Mouse (Mus musculus) macrophage (primary cell): ENCODE measurements around the gene Nrgn. TPM values are rescaled to one million over a fixed set of nuclear protein-coding genes. Genes with fewer than 3 reads are reported as not detected.

ENCODE experiments used
- H3K27ac ChIP-seq: fragments of 350-480 bp; formaldehyde crosslinking; 2 replicates; pipeline ENCODE4 v1.9.0; 2021
- H3K36me3 ChIP-seq: fragments of 350-480 bp; formaldehyde crosslinking; 2 replicates; pipeline ENCODE4 v1.9.0; 2021; ENCODE audit errors: inconsistent target
- H3K4me3 ChIP-seq: fragments of 350-480 bp; formaldehyde crosslinking; 2 replicates; pipeline ENCODE4 v1.9.0; 2021; ENCODE audit errors: inconsistent target
- H3K79me2 ChIP-seq: fragments of 350-480 bp; formaldehyde crosslinking; 2 replicates; pipeline ENCODE4 v1.9.0; 2021; ENCODE audit errors: inconsistent target
- WGBS: methylation state at CpG from one replicate; pipeline ENCODE4 v1.1.7; 2026; ENCODE audit warnings: inconsistent platforms; ENCODE audit not compliant: missing documents; 5-methylcytosine and 5-hydroxymethylcytosine counted together
- polyA plus RNA-seq: library from polyadenylated mRNA; stranded (reverse); fragments of 250-400 nt; gene quantifications from 3 replicates; pipeline ENCODE4 v1.2.4, GENCODE M21; 2018; ENCODE audit warnings: inconsistent platforms

Gene Nrgn
- polyA plus RNA-seq, 1 experiment from 2014 or later, result 1.4 TPM

DNA sequence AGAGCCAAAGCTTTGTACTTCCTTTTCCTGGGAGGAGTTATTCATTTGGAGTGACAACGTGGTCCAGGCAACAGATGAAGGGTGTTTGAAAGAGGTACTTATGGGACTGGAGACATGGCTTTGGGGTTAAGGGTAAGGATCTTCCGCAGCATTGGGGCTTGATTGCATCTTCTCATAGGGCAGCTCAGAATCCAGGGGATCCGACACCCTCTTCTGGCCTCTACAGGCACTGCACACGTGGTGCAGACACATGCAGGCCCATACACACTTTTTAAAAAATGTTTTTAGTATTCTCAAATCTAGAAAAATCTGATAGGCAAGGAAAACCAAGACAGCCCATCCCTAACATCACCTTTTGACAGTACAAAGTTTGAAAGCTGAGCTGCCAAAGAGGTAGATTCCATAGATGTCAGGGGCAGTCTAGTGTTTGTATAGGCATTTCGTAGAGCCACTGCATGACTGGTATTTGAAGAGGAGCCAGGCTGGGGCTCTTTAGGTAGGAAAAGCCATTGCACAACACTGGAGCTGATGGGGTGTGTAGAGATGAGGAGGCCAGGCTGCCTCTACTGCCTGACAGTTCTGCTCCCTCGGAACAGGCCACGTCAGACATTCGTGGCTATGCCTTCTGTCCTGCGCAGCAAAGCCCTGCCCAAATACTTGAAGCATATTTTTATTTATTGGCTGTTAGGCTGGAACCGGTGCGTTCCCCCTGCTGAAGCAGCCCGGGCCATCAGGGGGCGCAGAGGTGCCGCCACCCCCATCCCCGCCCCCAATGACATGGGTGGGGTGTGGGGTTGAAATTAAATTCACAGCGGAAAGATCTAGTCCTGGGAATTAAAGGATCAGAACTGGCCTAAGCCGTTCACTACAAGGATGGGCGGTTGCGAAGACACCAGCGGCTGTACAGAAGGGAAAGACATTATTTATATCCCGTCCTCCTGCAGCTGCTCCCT lies 26.0 kb downstream of the Nrgn start:
- H3K79me2 ChIP-seq, result no peaks in the 10 kb centered on the region
- no peak overlapping the region for H3K4me3 ChIP-seq
- no peak overlapping the region for H3K27ac ChIP-seq
- peaks cover 9% of the 10 kb centered on the region for H3K36me3 ChIP-seq
- WGBS, result 33% methylated on average over 21 of the region's 21 CpGs

DNA sequence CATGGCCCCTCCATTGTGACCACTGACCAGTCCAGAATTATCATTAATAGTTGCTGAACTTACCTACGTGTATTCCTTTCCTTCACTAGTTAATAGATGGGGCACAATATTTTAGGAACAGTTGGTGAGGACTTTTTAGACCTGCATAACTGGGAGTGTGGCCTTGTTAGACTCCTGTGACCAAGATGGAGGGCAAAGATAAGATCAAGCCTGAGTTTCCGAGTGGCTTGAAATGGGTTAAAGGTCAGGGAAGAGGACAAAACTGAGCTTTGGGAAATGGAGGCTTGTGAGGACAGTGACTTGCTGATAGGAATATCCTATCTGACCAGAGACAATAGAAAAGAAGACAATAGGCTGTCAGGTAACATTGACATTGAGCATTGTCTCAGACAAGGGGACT lies 27.2 kb downstream of the Nrgn start:
- WGBS, result 93% methylated on average over 2 of the region's 2 CpGs

DNA sequence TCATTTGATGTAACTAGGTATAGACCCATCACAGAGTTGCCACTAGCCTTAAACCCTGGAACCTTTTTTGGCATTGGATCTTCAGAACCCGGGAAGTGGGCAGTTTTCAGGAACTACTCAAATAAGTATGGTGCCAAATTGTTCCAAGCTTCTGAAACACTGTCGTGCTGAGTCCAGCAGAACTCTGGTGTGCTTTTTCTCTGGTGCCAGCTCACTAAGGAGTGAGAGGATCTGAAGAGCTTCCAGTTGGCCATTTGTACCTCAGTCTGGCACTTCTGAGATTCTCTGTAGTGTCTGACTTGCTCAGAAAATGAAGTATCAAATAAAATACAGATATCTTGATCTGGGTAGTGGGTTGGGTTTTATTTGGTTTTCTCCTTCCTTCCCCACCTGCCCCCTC lies 32.7 kb downstream of the Nrgn start:
- WGBS, result 97% methylated on average over 2 of the region's 2 CpGs
- H3K79me2 ChIP-seq, result peaks cover 4% of the 10 kb centered on the region; the same call in 1 of the 2 replicates
- no peak overlapping the region for H3K27ac ChIP-seq
- no peak overlapping the region for H3K4me3 ChIP-seq
- H3K36me3 ChIP-seq, result peaks cover 21% of the 10 kb centered on the region

More for the DNA sequence above, 27.2 kb downstream of the Nrgn start:
- peaks cover 9% of the 10 kb centered on the region for H3K36me3 ChIP-seq
- no peak overlapping the region for H3K27ac ChIP-seq
- no peaks in the 10 kb centered on the region for H3K79me2 ChIP-seq
- no peak overlapping the region for H3K4me3 ChIP-seq

DNA sequence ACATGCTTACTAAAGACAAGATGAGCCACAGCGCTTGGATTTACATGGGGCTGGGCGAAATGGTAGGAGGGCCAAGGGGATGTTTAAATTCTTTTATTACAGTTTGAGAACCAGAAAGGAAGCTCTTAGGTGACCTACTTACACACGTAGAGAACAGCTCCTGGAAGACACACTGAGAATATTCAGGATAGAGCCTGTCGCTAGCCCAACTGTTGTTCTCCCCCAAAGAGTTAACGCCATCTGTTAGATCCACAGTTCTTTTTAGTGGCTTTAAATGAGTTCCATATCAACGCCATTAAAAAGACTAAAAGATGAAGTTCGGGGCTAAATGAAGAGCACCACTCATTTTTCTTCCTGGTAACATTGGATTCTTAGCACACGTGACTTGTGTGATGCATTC lies 33.7 kb downstream of the Nrgn start:
- peaks cover 21% of the 10 kb centered on the region for H3K36me3 ChIP-seq
- peaks cover 4% of the 10 kb centered on the region; the same call in 1 of the 2 replicates for H3K79me2 ChIP-seq
- WGBS, result 94% methylated on average over 8 of the region's 8 CpGs
- no peak overlapping the region for H3K4me3 ChIP-seq
- H3K27ac ChIP-seq, result no peak overlapping the region

DNA sequence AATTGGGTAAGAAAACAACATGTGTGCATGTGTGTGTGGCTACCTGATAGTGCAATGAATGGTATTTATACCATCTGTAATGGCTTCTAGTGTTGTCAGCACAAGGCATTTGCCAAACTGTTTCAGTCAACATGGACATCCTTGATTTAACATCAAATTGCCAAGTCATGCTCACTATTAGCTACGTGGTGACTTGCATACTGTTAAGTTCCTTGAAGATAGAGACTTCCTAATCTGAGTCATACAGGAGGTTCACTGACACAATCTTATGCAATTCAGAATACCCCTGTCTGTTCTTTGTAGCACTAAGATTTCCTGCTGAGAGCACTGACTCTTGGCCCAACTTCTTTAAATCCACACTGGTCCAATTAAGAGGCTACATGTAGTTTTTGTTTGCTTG lies 35.2 kb downstream of the Nrgn start:
- peaks cover 13% of the 10 kb centered on the region; the same call in 1 of the 2 replicates for H3K79me2 ChIP-seq
- H3K36me3 ChIP-seq, result peaks cover 13% of the 10 kb centered on the region
- H3K27ac ChIP-seq, result no peak overlapping the region
- 0% methylated on average over 1 of the region's 1 CpGs for WGBS
- no peak overlapping the region for H3K4me3 ChIP-seq

DNA sequence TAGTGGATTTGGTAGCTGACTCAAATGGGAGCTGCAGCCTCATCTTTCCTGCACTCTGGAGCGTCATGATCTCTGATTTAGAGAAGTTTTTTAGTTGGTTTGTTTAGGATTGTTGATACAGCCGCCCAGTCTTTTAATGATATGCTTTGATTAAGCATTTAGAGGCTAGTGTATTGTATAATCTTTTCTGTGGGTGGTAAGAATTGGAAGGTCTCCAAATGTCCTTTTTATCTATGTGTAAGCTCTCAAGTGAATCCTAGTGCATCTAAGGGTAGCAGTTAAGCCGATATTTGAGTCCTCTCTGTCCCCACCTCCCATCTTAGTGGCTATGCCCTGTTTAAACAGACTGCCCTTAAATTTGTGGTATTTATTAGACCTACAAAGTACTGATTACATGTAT lies 38.2 kb downstream of the Nrgn start:
- Histone ChIP-seq H3K4me3 (no peak overlapping the region), H3K79me2 (peaks cover 30% of the 10 kb centered on the region; the same call in 1 of the 2 replicates), H3K36me3 (0 out of 2 replicates have a peak, but pooled peaks cover 6% of the 10 kb centered on the region), H3K27ac (no peak overlapping the region)
- WGBS, result 100% methylated on average over 3 of the region's 3 CpGs

DNA sequence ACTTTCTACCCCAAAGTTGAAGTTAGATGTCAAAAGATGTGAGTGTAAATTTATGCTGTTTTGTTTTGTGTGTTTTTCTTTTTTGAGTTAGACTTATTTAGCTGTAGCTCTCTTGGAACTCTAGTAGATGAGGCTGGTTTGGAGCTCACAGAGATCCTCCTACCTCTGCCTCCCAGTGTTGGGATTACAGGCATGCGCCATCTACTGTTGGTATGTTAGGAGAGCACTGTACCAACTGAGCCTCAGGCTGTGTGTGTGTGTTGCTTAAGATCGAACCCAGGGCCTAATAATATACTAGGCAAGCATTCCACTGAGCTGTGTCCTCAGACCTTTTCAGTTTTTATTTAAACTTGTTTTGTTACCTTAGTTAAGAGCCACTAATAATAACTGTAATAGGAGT lies 40.6 kb downstream of the Nrgn start:
- no peak overlapping the region for H3K27ac ChIP-seq
- 83% methylated on average over 2 of the region's 2 CpGs for WGBS
- no peaks in the 10 kb centered on the region for H3K36me3 ChIP-seq
- peaks cover 52% of the 10 kb centered on the region; the same call in 1 of the 2 replicates for H3K79me2 ChIP-seq
- no peak overlapping the region for H3K4me3 ChIP-seq

DNA sequence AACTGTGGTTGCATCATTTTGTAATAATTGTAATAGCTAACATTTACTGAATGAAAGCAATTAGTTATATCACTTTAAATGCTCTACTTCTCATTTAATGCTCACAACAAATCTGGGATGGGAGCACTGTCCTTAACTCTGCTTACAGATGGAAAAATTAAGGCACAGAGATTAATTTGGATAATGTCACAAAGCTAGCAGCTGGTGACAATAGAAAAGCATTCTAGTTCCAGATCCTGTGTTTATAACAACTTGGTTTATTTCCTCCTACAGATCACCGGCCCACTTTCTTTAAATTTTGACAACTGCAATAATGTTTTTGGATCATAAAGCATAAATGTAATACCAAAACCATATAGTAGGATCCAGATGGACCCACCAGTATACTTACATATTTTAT lies 46.7 kb downstream of the Nrgn start:
- WGBS, result 93% methylated on average over 1 of the region's 1 CpGs
- no peak overlapping the region for H3K4me3 ChIP-seq
- H3K36me3 ChIP-seq, result no peaks in the 10 kb centered on the region

DNA sequence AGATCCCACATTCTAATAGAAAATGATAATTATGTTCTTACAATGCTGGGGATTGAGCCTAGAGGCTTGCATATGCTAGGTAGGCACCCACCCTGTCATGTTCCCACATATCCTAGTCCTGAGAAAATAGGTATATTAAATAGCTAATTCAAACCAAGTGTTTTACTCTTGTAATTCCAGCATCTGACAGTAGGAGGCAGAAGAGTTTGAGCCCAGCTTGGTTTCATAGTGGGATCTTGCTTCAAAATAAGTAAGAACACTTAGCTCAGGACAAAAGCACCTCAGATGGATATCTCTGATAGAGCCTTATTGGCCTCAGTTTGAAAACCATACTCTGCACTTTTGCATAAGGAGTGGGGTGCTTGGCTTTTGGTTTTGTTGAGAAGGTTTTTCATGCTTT lies 48.4 kb downstream of the Nrgn start:
- H3K4me3 ChIP-seq, result no peak overlapping the region
- H3K79me2 ChIP-seq, result peaks cover 98% of the 10 kb centered on the region
- no peaks in the 10 kb centered on the region for H3K36me3 ChIP-seq
- no peak overlapping the region for H3K27ac ChIP-seq

More for the DNA sequence above, 46.7 kb downstream of the Nrgn start:
- Histone ChIP-seq H3K79me2 (peaks cover 84% of the 10 kb centered on the region), H3K27ac (no peak overlapping the region)

DNA sequence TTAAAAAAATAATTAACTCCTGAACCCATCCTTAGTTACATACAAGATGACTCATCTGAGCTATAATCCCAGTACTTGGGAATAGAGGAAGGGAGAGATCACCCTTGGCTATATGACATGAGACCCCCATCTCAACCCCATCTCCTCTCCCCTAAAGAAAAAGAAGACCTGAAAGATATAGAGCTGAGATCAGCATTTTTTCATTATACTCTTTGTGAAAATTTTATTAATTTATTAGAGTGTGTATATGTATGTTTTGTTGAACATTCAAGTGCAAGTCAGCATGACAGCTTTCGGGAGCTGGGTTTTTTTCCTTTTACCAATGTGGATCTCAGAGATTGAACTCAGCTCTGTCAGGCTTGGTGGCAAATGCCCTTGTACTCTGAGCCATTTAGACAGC lies 51.5 kb downstream of the Nrgn start:
- Histone ChIP-seq H3K27ac (no peak overlapping the region), H3K79me2 (peaks cover 100% of the 10 kb centered on the region), H3K4me3 (no peak overlapping the region), H3K36me3 (no peaks in the 10 kb centered on the region)
- 93% methylated on average over 1 of the region's 1 CpGs for WGBS

DNA sequence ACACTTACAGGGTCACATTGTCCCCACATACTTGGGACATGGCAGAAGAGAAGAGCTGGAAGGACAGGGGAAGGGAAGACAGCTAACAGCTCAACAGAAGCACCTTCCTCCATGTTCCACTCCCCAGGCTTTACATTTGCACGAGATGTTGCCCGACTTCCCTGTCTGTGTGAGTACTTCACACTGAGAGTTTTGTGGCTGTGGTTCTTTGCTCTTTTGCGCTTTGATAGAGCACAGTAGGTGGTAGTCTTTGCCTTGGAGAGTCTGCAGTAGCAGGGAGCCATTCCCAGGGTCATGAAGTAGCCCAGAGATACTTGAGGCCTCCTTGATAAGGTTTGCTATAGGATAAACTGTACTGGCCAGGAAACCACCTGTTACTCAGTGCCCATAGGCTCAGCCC lies 52.5 kb downstream of the Nrgn start:
- Histone ChIP-seq H3K4me3 (no peak overlapping the region), H3K79me2 (peaks cover 100% of the 10 kb centered on the region), H3K36me3 (no peaks in the 10 kb centered on the region), H3K27ac (no peak overlapping the region)
- WGBS, result 92% methylated on average over 3 of the region's 3 CpGs

DNA sequence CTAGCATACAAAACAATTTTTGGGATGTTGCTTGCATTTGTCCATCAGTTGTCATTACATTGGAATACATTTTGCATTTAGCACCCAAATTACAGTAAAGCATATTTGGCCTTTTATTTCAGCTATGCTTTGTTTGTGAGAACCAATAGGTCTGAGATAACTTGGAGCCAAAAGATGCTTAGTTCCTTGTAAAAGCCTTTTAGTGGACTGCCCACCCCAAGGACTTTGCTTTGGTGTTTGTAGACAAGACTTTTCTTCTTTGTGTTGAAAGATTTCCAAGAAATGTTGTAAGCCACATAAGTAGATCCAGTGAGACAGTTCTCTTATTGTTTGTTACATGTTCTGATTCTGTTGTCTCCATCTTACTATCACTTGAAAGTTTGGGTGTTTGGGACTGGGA lies 56.4 kb downstream of the Nrgn start:
- H3K36me3 ChIP-seq, result no peaks in the 10 kb centered on the region
- no peak overlapping the region for H3K4me3 ChIP-seq
- no peak overlapping the region for H3K27ac ChIP-seq
- H3K79me2 ChIP-seq, result peaks cover 100% of the 10 kb centered on the region

DNA sequence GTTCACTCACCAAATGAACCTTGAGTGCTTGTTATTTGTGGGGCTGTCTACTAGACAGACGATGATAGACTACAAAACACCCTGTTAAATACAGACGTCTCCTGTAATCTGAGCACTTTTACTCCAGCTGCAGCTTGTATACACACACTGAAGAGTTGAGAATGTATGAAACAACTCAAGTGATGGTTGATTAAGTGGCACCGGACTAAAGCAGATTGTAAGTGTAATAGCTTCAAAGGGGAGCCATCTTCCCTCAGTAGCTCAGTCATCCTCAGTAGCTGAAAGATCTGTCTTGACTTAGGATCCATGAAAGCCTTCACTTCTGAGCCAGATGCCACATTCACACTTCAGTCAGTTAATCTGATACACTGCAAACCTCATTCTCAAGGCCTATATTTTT lies 56.9 kb downstream of the Nrgn start:
- H3K4me3 ChIP-seq, result no peak overlapping the region
- no peak overlapping the region for H3K27ac ChIP-seq
- H3K36me3 ChIP-seq, result no peaks in the 10 kb centered on the region
- H3K79me2 ChIP-seq, result peaks cover 100% of the 10 kb centered on the region
- WGBS, result 100% methylated on average over 3 of the region's 3 CpGs
